Mouse (Mus musculus) gastrocnemius, postnatal 10 days (tissue): ENCODE results near the gene Tlcd1. TPM values are rescaled to one million over a fixed set of nuclear protein-coding genes. Genes with fewer than 3 reads are reported as not detected.

Experiments
- DNase-seq: peaks from one replicate; pipeline ENCODE4 v3.0.0; 2021; ENCODE audit warnings: mixed read lengths
- total RNA-seq, 2 experiments: library from RNA; stranded (reverse); gene quantifications; 2 replicates each; pipeline ENCODE4 v1.2.3; 2021

Gene Tlcd1
- total RNA-seq, 2 experiments from 2014 or later, result 7.4 to 11.9 TPM

DNA sequence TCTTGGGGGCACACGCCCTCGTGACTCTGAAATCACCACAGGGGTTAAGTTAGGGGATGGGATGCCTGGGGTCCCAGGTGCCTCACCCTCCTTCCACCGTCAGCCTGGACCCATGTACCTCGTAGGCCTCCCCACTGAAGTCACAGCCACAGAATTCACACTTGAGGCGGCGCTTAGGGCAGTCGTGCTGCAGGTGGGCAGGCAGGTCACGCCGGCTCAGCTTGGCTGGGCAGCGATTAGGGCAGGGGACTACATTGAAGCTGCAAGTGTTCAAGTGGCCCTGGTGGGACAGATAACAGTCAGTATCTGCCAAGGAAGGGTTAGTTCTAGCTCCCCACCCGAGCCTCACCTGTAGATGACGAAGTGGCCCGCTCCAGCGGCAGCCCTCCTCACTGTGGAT, 15.3 kb upstream of the Tlcd1 start:
- DNase-seq, result no peak

- DNase-seq, result no peak
Observed at GRCm38 (mm10) chr11:78161968-78162367, 14.5 kb upstream of the Tlcd1 start.

DNA sequence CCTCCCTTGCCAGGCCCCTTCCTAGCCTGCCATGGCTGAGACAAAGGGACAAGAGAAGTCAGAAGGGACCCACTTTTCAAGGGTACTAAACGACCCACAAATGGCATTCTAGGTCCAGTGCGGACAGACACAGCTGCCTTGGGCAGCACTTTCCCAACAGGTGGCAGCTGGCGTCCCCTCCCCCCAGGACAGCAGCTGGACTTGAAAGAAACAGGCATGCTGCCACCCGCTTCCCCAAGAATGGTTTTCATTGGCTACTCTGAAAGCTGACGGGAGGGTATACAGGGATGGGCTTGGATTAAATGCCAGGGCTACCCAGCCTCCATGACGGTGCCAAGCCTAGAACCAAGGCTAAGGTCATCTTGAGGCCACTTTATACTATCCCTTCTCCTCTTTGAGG, 14.0 kb upstream of the Tlcd1 start:
- DNase-seq, result peak; percentile 77

DNA sequence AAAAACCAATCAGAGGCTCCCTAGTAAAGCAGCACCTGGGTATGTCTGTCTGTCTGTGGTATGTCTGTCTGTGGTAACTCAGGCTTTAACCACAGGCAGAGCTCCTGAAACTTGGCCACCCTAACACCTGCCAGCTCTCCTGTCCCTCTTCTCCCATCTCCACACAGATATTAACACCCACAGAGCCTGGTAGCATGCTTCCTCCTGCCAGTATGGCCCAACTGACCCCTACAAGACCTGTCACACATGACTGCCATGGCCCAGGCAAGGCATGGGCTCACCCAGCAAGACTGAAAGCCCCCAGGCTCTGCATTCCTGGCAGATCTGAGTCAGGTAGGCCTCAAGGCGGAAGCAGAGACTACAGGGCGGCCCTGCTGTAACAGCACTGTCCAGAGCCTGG, 13.5 kb upstream of the Tlcd1 start:
- no peak for DNase-seq

- peak; percentile 67 for DNase-seq
Observed at GRCm38 (mm10) chr11:78163681-78164603, 12.6 kb upstream of the Tlcd1 start.

GRCm38 (mm10) chr11:78164604-78164923, 11.9 kb upstream of the Tlcd1 start:
- DNase-seq, result no peak

- DNase-seq, result peak; percentile 85
Observed at GRCm38 (mm10) chr11:78164924-78165760, 11.4 kb upstream of the Tlcd1 start, which contains the start of gene Traf4. Traf4 (minus strand) TSS chr11:78165589.

GRCm38 (mm10) chr11:78165761-78166109, 10.8 kb upstream of the Tlcd1 start:
- peak; percentile 65 for DNase-seq

DNA sequence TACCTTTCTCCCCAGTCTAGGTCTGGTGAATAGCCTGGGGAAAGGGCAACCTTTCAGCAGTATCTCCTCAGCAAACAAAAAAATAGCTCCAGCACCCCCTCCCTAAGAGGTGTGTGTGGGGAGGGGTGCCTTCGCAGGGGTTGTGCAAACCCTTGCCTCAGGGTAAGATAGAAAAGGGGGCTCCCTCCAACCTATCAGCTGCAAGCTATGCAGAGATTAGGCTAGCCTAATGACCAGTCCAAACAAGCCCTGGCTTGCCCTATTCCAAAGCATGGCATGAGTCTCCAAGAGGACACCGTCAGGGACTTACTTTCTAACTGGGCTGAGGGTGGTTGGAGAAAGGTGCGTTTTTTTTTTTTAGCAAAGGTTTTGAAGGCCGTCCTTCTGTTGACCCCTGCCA, 10.3 kb upstream of the Tlcd1 start:
- no peak for DNase-seq

DNA sequence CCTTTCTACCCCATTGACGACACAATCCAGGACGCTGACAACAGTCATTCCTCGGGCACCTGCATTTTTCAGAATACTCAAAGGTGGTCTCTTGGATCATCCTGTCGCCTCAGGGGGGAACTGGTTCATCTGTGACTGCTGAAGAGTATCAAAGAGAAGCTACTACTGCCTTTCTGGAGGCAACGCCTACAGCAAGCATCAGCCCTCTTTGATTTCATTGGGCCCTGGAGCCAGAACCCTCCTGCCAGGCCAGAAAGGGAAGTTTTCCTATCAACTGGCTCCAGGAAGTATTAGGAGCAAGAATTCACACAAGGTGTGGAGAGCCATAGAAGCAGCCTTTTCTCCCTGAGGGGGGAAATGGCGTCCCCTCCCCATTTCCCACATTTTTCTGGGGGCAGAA, 9.9 kb upstream of the Tlcd1 start:
- no peak for DNase-seq

DNA sequence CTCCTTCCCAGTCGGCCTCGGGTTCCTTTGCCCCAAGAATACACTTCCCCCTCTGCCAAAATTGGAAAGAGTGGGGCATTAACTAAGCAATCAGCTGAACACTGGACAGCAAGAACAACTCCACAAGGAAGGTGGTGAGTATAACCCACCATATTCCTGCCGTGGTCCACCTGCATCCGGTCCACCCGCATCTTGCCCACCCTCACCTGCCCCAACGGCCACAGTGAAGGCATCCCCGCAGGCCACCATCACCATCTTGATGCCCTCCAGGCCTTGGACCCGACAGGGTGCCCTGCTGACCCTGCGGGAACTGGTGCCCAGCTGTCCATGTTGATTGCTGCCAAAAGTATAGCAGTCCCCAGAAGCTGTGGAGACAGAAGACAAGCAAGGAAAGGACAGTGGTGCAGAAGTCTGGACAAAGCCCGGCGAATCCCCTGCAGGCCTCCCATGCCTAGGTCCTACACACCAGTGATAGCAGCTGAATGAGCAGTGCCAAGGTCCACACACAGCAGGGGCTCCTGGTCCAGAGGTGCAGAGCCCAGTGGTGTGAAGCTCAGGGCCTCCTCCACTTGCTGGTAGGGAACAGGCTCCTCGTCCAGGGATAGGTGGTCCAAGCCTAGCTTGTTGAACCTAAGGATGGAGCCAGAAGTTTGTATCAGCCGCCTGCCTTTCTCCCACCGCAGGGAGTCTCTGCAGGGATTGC, 9.1 kb upstream of the Tlcd1 start:
- DNase-seq, result no peak

GRCm38 (mm10) chr11:78168541-78169468, 7.7 kb upstream of the Tlcd1 start:
- no peak for DNase-seq

- no peak for DNase-seq
Observed at GRCm38 (mm10) chr11:78170306-78170705, 6.2 kb upstream of the Tlcd1 start.

DNA sequence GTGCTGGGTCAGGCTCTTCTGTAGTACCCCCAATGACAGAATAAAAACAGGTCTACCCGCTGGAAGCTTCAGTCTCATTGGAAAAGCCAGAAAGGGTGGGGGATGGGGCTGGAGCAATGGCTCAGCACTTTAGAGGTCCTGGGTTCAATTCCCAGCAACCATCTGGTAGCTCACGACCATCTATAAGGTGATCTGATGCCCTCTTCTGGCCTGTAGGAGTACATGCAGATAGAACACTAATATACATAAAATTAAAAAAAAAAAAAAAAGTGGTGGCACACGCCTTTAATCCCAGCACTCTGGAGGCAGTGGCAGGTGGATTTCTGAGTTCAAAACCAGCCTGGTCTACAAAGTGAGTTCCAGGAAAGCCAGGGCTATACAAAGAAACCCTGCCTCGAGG, 5.2 kb upstream of the Tlcd1 start:
- DNase-seq, result no peak

- DNase-seq, result no peak
Observed at GRCm38 (mm10) chr11:78172034-78172747, 4.3 kb upstream of the Tlcd1 start.

DNA sequence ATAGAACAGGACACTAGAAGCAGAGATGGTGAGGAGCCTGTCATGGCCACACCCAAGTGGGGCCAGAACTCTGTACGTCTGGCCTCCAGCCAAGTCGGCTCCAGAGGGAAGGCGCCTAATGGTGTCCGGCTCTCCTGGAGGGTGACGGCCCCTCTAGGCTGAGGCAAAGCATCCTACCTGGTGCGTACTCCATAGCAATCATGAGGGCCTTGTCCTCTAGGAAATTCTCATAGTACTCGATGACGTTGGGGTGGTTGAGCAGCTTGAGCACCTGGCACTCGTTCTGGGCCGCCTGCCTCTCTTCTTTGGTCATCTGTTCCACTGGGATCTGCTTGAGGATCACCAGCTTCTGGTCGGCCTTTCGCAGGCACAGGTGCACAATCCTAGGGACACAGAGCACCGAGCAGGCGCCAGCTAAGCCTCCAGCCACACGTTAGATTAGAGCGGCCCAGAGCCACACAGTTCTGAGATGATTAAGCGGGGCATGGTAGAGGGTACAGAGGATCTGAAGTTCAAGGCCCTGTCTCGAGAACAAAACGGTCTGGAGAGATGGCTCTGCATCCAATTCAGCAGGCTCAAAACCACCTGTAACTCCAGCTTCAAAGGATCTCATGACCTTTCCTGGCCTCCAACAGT, 3.6 kb upstream of the Tlcd1 start:
- DNase-seq, result no peak

GRCm38 (mm10) chr11:78174506-78174905, 2.0 kb upstream of the Tlcd1 start:
- no peak for DNase-seq

DNA sequence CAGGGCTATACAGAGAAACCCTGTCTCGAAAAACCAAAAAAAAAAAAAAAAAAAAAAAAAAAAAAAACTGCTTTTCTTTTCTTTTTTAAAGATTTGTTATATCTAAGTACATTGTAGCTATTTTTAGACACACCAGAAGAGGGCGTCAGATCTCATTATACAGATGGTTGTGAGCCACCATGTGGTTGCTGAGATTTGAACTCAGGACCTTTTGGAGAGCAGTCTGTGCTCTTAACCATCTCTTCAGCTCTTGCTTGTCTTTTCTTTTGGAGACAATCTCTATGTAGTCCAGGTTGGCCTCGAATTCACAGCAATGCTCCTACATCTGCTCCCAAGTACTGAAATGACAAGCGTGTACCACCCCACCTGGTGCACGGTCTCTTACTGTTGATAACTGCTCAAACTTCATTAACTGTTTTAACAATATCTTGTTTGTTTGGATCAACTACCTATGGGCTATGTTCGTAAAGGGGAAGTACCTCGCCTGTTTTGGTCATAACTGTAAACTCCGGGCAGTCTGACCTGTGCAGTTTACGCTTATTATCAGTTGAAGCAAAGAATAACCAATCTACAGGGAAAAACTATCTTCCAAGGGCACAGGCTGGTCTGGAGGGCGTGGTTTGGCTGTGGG, 625 bp upstream of the Tlcd1 start:
- no peak for DNase-seq

DNA sequence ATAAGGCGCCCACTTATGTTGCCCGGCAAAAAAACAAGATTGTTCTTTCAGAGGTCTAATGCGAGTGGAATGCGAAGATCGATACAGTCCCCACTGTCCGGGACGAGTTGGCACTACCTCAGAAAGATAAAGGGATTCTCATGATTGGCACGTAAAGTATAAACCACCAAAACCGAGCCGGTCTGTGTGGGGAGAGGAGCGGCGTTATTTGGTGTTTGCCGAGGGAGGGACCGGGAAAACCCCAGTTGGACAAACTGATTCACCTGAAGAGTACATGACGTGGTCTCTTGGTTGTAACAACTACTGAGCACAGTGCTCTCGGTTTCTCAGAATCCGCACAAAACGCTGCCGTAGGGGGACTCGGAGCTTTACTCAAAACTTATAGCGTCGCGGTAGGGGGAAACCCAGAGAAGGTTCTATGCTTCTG, 407 bp downstream of the Tlcd1 start:
- DNase-seq, result no peak

- DNase-seq, result no peak
Observed at GRCm38 (mm10) chr11:78177437-78177836, 926 bp downstream of the Tlcd1 start.
